Mouse (Mus musculus) cerebellum, adult 2 months (tissue): ENCODE measurements around the gene Tmcc3.

Source experiments
- CTCF ChIP-seq: fragments of 200-500 bp; IDR thresholded peaks from 2 replicates; pipeline ENCODE4 v1.5.1; 2011; ENCODE audit warnings: low read depth, mild to moderate bottlenecking, control low read depth, low read length, moderate library complexity, borderline replicate concordance; ENCODE audit not compliant: insufficient read depth
- POLR2A ChIP-seq: fragments of 200-500 bp; IDR thresholded peaks from 2 replicates; pipeline ENCODE4 v1.6.1; 2011; ENCODE audit warnings: low read length, control low read depth, borderline replicate concordance; ENCODE audit not compliant: insufficient read depth

- no peak for TF ChIP-seq CTCF
- TF ChIP-seq POLR2A: no peak
These were observed 139.0 kb downstream of the Tmcc3 start for GRCm38 (mm10) chr10:94450781-94451180.
